Mouse (Mus musculus) ovary, postnatal 36 days (tissue): ENCODE results near the gene Sirpb1a.
"Not testable (repeated sequence)": the region's sequence is repeated elsewhere in the genome, so short reads cannot be mapped to it uniquely, and the experiment has no call there.

Experiments
- DNase-seq: peaks from one replicate; pipeline ENCODE4 v3.0.0; 2022; ENCODE audit warnings: low spot score, mixed read lengths

Sirpb1a gene

GRCm38 (mm10) chr3:15426447-15426846 lies at the start of gene Sirpb1a:
TSS of gene Sirpb1a (minus strand) at chr3:15426520.
- DNase-seq: not testable (repeated sequence)

- not testable (repeated sequence) for DNase-seq
Observed at GRCm38 (mm10) chr3:15474831-15475230, 48.5 kb upstream of the Sirpb1a start.

GRCm38 (mm10) chr3:15470158-15470557 lies 43.8 kb upstream of the Sirpb1a start:
- DNase-seq: not testable (repeated sequence)

GRCm38 (mm10) chr3:15443936-15444335 lies 17.6 kb upstream of the Sirpb1a start:
- not testable (repeated sequence) for DNase-seq

- DNase-seq: not testable (repeated sequence)
Observed at GRCm38 (mm10) chr3:15439844-15440243, 13.5 kb upstream of the Sirpb1a start.

- DNase-seq: no peak
Observed at GRCm38 (mm10) chr3:15427917-15428316, 1.6 kb upstream of the Sirpb1a start.

GRCm38 (mm10) chr3:15355690-15356089 lies 70.6 kb downstream of the Sirpb1a start:
- DNase-seq: not testable (repeated sequence)

- DNase-seq: not testable (repeated sequence)
Observed at GRCm38 (mm10) chr3:15350318-15350717, 76.0 kb downstream of the Sirpb1a start.

- DNase-seq: not testable (repeated sequence)
Observed at GRCm38 (mm10) chr3:15345606-15346005, 80.7 kb downstream of the Sirpb1a start.

GRCm38 (mm10) chr3:15340287-15340686 lies 86.0 kb downstream of the Sirpb1a start:
- DNase-seq: no peak

GRCm38 (mm10) chr3:15334182-15334581 lies 92.1 kb downstream of the Sirpb1a start:
- DNase-seq: no peak

GRCm38 (mm10) chr3:15332063-15332462 lies 94.3 kb downstream of the Sirpb1a start, which contains the start of gene Gm9733:
TSS of gene Gm9733 (minus strand) at chr3:15332302.
- DNase-seq: no peak

GRCm38 (mm10) chr3:15331545-15331944 lies 94.8 kb downstream of the Sirpb1a start:
- no peak for DNase-seq

GRCm38 (mm10) chr3:15329549-15329948 lies 96.8 kb downstream of the Sirpb1a start:
- DNase-seq: no peak
